Mouse (Mus musculus): Measurements from ENCODE around the gene Isca1.

- peak; percentile 97 for TF ChIP-seq CTCF (IDR thresholded peaks at IDR 0.05; ENCODE audit: control insufficient read depth, insufficient read depth, low read length)
- TF ChIP-seq POLR2A (IDR thresholded peaks at IDR 0.05; ENCODE audit: borderline replicate concordance, control insufficient read depth, low read depth, low read length): no peak
These were observed 41.1 kb downstream of the Isca1 start for GRCm38 (mm10) chr13:59728378-59729093.
